Mouse (Mus musculus): ENCODE results near the gene Gm28048.
A peak's percentile ranks its signal among the peaks of the same experiment; 100 is the strongest.

The Gm28048 gene

GRCm38 (mm10) chr11:22981984-22982757 lies at the start of gene Gm28048, which contains the start of gene Commd1:
Gm28048 (minus strand) TSS chr11:22982090.
Commd1 (minus strand) TSS chr11:22982382.
- DNase-seq (ENCODE audit: low spot score in 2 of 2) = peak; percentile 97 to 99

- DNase-seq (ENCODE audit: low spot score in 2 of 2) = no peak
Measured at GRCm38 (mm10) chr11:23029399-23029798, 47.5 kb upstream of the Gm28048 start.

GRCm38 (mm10) chr11:23028957-23029356 lies 47.1 kb upstream of the Gm28048 start:
- DNase-seq (ENCODE audit: low spot score in 2 of 2) = no peak

GRCm38 (mm10) chr11:23024169-23024568 lies 42.3 kb upstream of the Gm28048 start:
- no peak for DNase-seq (ENCODE audit: low spot score in 2 of 2)

GRCm38 (mm10) chr11:23023155-23023554 lies 41.3 kb upstream of the Gm28048 start:
- DNase-seq (ENCODE audit: low spot score in 2 of 2) = no peak

GRCm38 (mm10) chr11:23020841-23021240 lies 39.0 kb upstream of the Gm28048 start:
- no peak for DNase-seq (ENCODE audit: low spot score in 2 of 2)

- no peak for DNase-seq (ENCODE audit: low spot score in 2 of 2)
Measured at GRCm38 (mm10) chr11:23020116-23020770, 38.4 kb upstream of the Gm28048 start.

GRCm38 (mm10) chr11:23017943-23018342 lies 36.1 kb upstream of the Gm28048 start:
- no peak for DNase-seq (ENCODE audit: low spot score in 2 of 2)

GRCm38 (mm10) chr11:23014996-23015395 lies 33.1 kb upstream of the Gm28048 start:
- no peak for DNase-seq (ENCODE audit: low spot score in 2 of 2)

- no peak for DNase-seq (ENCODE audit: low spot score in 2 of 2)
Measured at GRCm38 (mm10) chr11:23013580-23014294, 31.8 kb upstream of the Gm28048 start.

GRCm38 (mm10) chr11:23013096-23013495 lies 31.2 kb upstream of the Gm28048 start:
- DNase-seq (ENCODE audit: low spot score in 2 of 2) = no peak

GRCm38 (mm10) chr11:23008824-23009200 lies 26.9 kb upstream of the Gm28048 start:
- DNase-seq (ENCODE audit: low spot score in 2 of 2) = no peak

GRCm38 (mm10) chr11:23008181-23008823 lies 26.4 kb upstream of the Gm28048 start:
- DNase-seq (ENCODE audit: low spot score in 2 of 2) = peak; percentile 84 to 91

- peak; percentile 77 to 79 for DNase-seq (ENCODE audit: low spot score in 2 of 2)
Measured at GRCm38 (mm10) chr11:23007481-23008180, 25.7 kb upstream of the Gm28048 start, which contains the start of gene Fam161a. Fam161a (plus strand) TSS chr11:23007531.

GRCm38 (mm10) chr11:23007166-23007480 lies 25.2 kb upstream of the Gm28048 start:
- no peak for DNase-seq (ENCODE audit: low spot score in 2 of 2)

GRCm38 (mm10) chr11:23005276-23005675 lies 23.4 kb upstream of the Gm28048 start:
- no peak for DNase-seq (ENCODE audit: low spot score in 2 of 2)

GRCm38 (mm10) chr11:22998308-22998707 lies 16.4 kb upstream of the Gm28048 start:
- no peak for DNase-seq (ENCODE audit: low spot score in 2 of 2)

- no peak for DNase-seq (ENCODE audit: low spot score in 2 of 2)
Measured at GRCm38 (mm10) chr11:22995461-22995860, 13.6 kb upstream of the Gm28048 start.

GRCm38 (mm10) chr11:22994271-22994670 lies 12.4 kb upstream of the Gm28048 start:
- no peak for DNase-seq (ENCODE audit: low spot score in 2 of 2)

- DNase-seq (ENCODE audit: low spot score in 2 of 2) = no peak
Measured at GRCm38 (mm10) chr11:22991218-22991835, 9.4 kb upstream of the Gm28048 start.

Measured in spleen, postnatal 4 days (tissue).